In genomic region chr11:11824970-11825635, GRCm38 (mm10) we compare ENCODE assay signal across 12 mouse cellular contexts. TPM values are rescaled to one million over a fixed set of nuclear protein-coding genes. Genes with fewer than 3 reads are reported as not detected.
A peak's percentile ranks its signal among the peaks of the same experiment; 100 is the strongest.
DNase-seq lines count a peak whose midpoint lies in the region; ATAC-seq and TF ChIP-seq lines count a peak whose summit lies in the region.
"Had no signal": no experiment of that assay in that cellular context is flagged by ENCODE, and none has a peak within 500 bp of the region (broad histone marks: within the 10 kb centered on the region; RNA-seq: fewer than 3 reads in every experiment).

No protein-coding gene starts in this region.

- intact Hi-C loops in heart, adult 2 months (cut with DNase I): loop anchor here (5.0 to 10.0 kb wide), 3 partner anchors 212 to 732 kb away; partner anchors contain the start of gene Grb10
- intact Hi-C loops in heart, postnatal 10 days (cut with DNase I): loop anchor here (2.0 to 5.0 kb wide), 2 partner anchors 18 to 707 kb away; no protein-coding TSS in a partner anchor

- H3K4me2 ChIP-seq in lung, postnatal 0 days (replicated peaks; ENCODE audit: low read depth, low read length): no peak overlapping the region
- H3K4me2 ChIP-seq in intestine, embryonic 15.5 days (replicated peaks): no peak overlapping the region
- no peak overlapping the region for H3K4me2 ChIP-seq in stomach, postnatal 0 days (replicated peaks; ENCODE audit: low read depth)

- no peak for ATAC-seq in lung, postnatal 0 days
- no peak for ATAC-seq in intestine, embryonic 15.5 days
- peak; percentile 4; the same call in 1 of the 2 replicates for ATAC-seq in stomach, postnatal 0 days (ENCODE audit: low FRiP score, low TSS enrichment)

- H3K9me3 ChIP-seq in lung, postnatal 0 days (ENCODE audit: low read length): no peaks in the 10 kb centered on the region
- H3K9me3 ChIP-seq in intestine, embryonic 15.5 days: no peaks in the 10 kb centered on the region
- H3K9me3 ChIP-seq in stomach, postnatal 0 days (ENCODE audit: control insufficient read depth, low read length): no peaks in the 10 kb centered on the region

- no peaks in the 10 kb centered on the region for H3K36me3 ChIP-seq in heart, adult 2 months (ENCODE audit: control insufficient read depth, insufficient read depth, low read length)
- H3K36me3 ChIP-seq in lung, postnatal 0 days (ENCODE audit: insufficient read depth, low read length): no peaks in the 10 kb centered on the region
- H3K36me3 ChIP-seq in intestine, embryonic 15.5 days: no peaks in the 10 kb centered on the region; the same call in 1 of the 2 replicates
- no peaks in the 10 kb centered on the region for H3K36me3 ChIP-seq in stomach, postnatal 0 days (ENCODE audit: control insufficient read depth, insufficient read depth, low read length)

- H3K79me2 ChIP-seq in heart, adult 2 months (replicated peaks; ENCODE audit: control insufficient read depth, insufficient read depth, low read length): no peaks in the 10 kb centered on the region

- H3K27me3 ChIP-seq in heart, adult 2 months (ENCODE audit: control insufficient read depth, insufficient read depth, low read length): no peaks in the 10 kb centered on the region
- H3K27me3 ChIP-seq in lung, postnatal 0 days (replicated peaks; ENCODE audit: insufficient read depth, low read length): no peaks in the 10 kb centered on the region
- no peaks in the 10 kb centered on the region for H3K27me3 ChIP-seq in intestine, embryonic 15.5 days (replicated peaks)
- no peaks in the 10 kb centered on the region for H3K27me3 ChIP-seq in stomach, postnatal 0 days (ENCODE audit: control insufficient read depth, insufficient read depth, low read length)
- H3K27me3 ChIP-seq: CH12.LX had no signal

- H3K4me1 ChIP-seq in heart, adult 2 months (ENCODE audit: control insufficient read depth, insufficient read depth, low read length): peaks cover 10% of the 10 kb centered on the region
- H3K4me1 ChIP-seq in lung, postnatal 0 days (ENCODE audit: insufficient read depth, low read depth, low read length): peaks cover 30% of the 10 kb centered on the region
- peaks cover 51% of the 10 kb centered on the region for H3K4me1 ChIP-seq in intestine, embryonic 15.5 days (replicated peaks)
- peaks cover 11% of the 10 kb centered on the region for H3K4me1 ChIP-seq in stomach, postnatal 0 days (replicated peaks; ENCODE audit: control insufficient read depth, insufficient read depth)

- TF ChIP-seq CTCF in heart, adult 2 months (IDR thresholded peaks at IDR 0.05): no peak
- no peak for TF ChIP-seq CTCF in lung, postnatal 0 days (IDR thresholded peaks at IDR 0.05)
- no peak for TF ChIP-seq CTCF in stomach, postnatal 0 days (IDR thresholded peaks at IDR 0.05; ENCODE audit: low read depth)

- no peak for TF ChIP-seq POLR2A in heart, adult 2 months (IDR thresholded peaks at IDR 0.05; ENCODE audit: insufficient read depth, low read depth, low read length)

- H3K4me3 ChIP-seq in heart, adult 2 months: no peak overlapping the region
- H3K4me3 ChIP-seq in lung, postnatal 0 days (ENCODE audit: low read depth, low read length): no peak overlapping the region
- no peak overlapping the region for H3K4me3 ChIP-seq in intestine, embryonic 15.5 days (replicated peaks)
- no peak overlapping the region for H3K4me3 ChIP-seq in stomach, postnatal 0 days (ENCODE audit: low read depth, low read length)
- H3K4me3 ChIP-seq: myocyte had no signal

- 61% methylated on average over 3 of the region's 3 CpGs for WGBS in heart, adult 2 months
- 57% methylated on average over 3 of the region's 3 CpGs for WGBS in lung, postnatal 0 days
- WGBS in intestine, embryonic 15.5 days: 68% methylated on average over 3 of the region's 3 CpGs
- WGBS in stomach, postnatal 0 days: 54% methylated on average over 3 of the region's 3 CpGs

- H3K9ac ChIP-seq in heart, adult 2 months (ENCODE audit: low read depth, low read length): no peak overlapping the region
- H3K9ac ChIP-seq in lung, postnatal 0 days (replicated peaks; ENCODE audit: low read depth): no peak overlapping the region
- H3K9ac ChIP-seq in intestine, embryonic 15.5 days: no peak overlapping the region
- no peak overlapping the region for H3K9ac ChIP-seq in stomach, postnatal 0 days (ENCODE audit: low read length)

- no peak for DNase-seq in heart, adult 2 months
- no peak for DNase-seq in heart, postnatal 10 days
- no peak for DNase-seq in lung, postnatal 0 days (ENCODE audit: low spot score)
- DNase-seq in lung, postnatal 14 days: no peak
- DNase-seq in stomach, postnatal 0 days (ENCODE audit: low spot score): no peak
- DNase-seq in c-Kit-positive CD71-positive TER-119-positive erythroid progenitor cells, embryonic 14.5 days (ENCODE audit: low spot score): no peak
- DNase-seq in retina, embryonic 14.5 days (ENCODE audit: low spot score): no peak
- DNase-seq: cerebellum, adult 18-20 months; right cerebral cortex, postnatal 14 days had no signal

- TF ChIP-seq EP300 in heart, adult 2 months (IDR thresholded peaks at IDR 0.05; ENCODE audit: insufficient read depth, low read depth, low read length): no peak
- no peak for TF ChIP-seq EP300 in lung, postnatal 0 days (IDR thresholded peaks at IDR 0.05)
- no peak for TF ChIP-seq EP300 in stomach, postnatal 0 days (optimal IDR thresholded peaks at IDR 0.05)

- 0 out of 2 replicates have a peak overlapping the region, but pooled peaks have one; percentile 36 for H3K27ac ChIP-seq in heart, adult 2 months
- H3K27ac ChIP-seq in lung, postnatal 0 days (ENCODE audit: low read length): peak overlapping the region; percentile 51
- peak overlapping the region; percentile 54; the same call in 1 of the 2 replicates for H3K27ac ChIP-seq in intestine, embryonic 15.5 days
- peak overlapping the region; percentile 76 for H3K27ac ChIP-seq in stomach, postnatal 0 days (replicated peaks)

RNA-seq across cellular contexts. Expression of gene Fignl1, which starts 16.3 kb away (rescaled TPM):
- total RNA-seq in heart, adult 2 months (2021): under 1 TPM; 0.21 to 0.30 TPM
- polyA plus RNA-seq in heart, adult 2 months (2012; rRNA removed): 0.15 and 1.2 TPM in 2 replicates
- 1 to 10 TPM; 5.6 to 6.7 TPM for total RNA-seq in heart, postnatal 10 days (2021)
- polyA plus RNA-seq in lung, postnatal 0 days (2015; fragmentation: Nextera tagmentation; extraction: Ambion mirVana): 4.2 and 5.6 TPM in 2 replicates
- 46.9 and 52.8 TPM in 2 replicates for polyA plus RNA-seq in intestine, embryonic 15.5 days (2015; fragmentation: Nextera tagmentation; extraction: Ambion mirVana)
- polyA plus RNA-seq in stomach, postnatal 0 days (2015; fragmentation: Nextera tagmentation; extraction: Ambion mirVana): 9.5 and 10.5 TPM in 2 replicates
